Mouse (Mus musculus) embryonic fibroblast, embryonic 13.5 days (primary cell): Measurements from ENCODE around the gene Dvl3.
"Not testable (repeated sequence)": the region's sequence is repeated elsewhere in the genome, so short reads cannot be mapped to it uniquely, and the experiment has no call there.

ENCODE experiments used
- CTCF ChIP-seq: IDR thresholded peaks from 2 replicates; pipeline ENCODE4 v1.5.1; 2011; ENCODE audit warnings: mild to moderate bottlenecking, control low read depth, low read length, moderate library complexity, borderline replicate concordance; ENCODE audit not compliant: insufficient read depth
- POLR2A ChIP-seq: IDR thresholded peaks from 2 replicates; pipeline ENCODE4 v1.6.1; 2011; ENCODE audit warnings: low read depth, mild to moderate bottlenecking, control low read depth, low read length, moderate library complexity

GRCm38 (mm10) chr16:20483716-20484115 lies 33.1 kb upstream of the Dvl3 start:
- TF ChIP-seq CTCF, POLR2A: not testable (repeated sequence)
